Mouse (Mus musculus) granulocyte monocyte progenitor cell, adult 5-6 weeks (primary cell): ENCODE measurements around the gene Prpf38a. TPM values are rescaled to one million over a fixed set of nuclear protein-coding genes. Genes with fewer than 3 reads are reported as not detected.
A peak's percentile ranks its signal among the peaks of the same experiment; 100 is the strongest.

ENCODE experiments used
- ATAC-seq: replicated peaks from 2 replicates; pipeline ENCODE4 v1.8.0; 2016; ENCODE audit warnings: mild to moderate bottlenecking, moderate TSS enrichment, inconsistent platforms; ENCODE audit not compliant: poor library complexity, severe bottlenecking
- total RNA-seq, 2 experiments: library from RNA; stranded (forward) in 1 of 2; stranded (reverse) in 1 of 2; fragments of 200-712, 200-1000 nt in 1 of 2; fragments of >200 nt in 1 of 2; fragmentation: Nextera tagmentation in 1 of 2; gene quantifications; 2 replicates each; pipeline ENCODE4 v1.2.3; 2014 to 2017

Gene Prpf38a
- 50.4 and 78.1 TPM in 2 replicates for total RNA-seq (2014; fragmentation: Nextera tagmentation)
- total RNA-seq (2017), result 116 and 137 TPM in 2 replicates

DNA sequence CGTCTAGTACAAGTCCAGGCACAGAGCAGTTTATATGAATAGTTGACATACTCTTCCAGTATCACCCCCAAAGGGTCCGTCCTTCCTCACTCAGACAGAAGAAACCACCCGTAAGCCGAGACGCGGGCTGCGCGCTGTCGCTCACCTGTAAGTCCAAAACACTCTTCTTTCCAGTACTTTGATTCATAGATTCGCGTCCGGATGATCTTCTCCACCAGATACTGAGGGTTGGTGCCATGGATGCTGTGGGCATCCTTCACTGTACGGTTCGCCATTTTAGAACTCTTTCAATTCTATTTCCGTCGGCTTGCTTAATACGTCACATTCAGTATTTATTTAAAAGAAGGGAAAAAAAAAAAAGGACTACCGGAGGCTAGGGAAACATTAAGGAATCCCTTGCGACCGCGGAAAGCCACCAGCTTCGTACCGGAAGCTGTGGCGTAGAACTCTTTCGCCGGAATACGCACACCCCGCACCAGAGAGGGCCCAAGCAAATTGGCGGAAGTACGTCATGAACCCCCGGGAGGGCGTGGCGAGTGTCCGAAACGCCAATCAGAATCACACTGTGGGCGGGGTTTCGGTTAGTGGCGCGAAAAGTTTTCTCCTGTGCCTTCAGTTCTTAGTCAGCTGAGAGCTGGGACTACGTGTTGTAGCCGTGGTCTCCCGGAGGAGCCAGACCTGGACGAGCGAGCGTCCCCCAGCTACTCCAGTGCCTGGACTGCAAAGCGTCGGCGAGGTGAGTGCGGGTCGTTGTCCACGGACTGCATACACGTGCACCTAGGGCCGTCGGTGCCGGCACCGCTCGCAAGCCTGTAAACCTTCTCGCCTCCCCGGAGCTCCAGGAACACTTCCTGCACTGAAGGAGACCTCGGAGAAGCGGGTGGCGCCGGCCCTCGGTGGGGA is at the start of gene Prpf38a, which contains the start of gene Orc1:
TSS of gene Prpf38a (minus strand) at position 497 of the 903 bp plus-strand sequence.
TSS of gene Orc1 (plus strand) at position 584 of the 903 bp plus-strand sequence.
- peak; percentile 98 for ATAC-seq

DNA sequence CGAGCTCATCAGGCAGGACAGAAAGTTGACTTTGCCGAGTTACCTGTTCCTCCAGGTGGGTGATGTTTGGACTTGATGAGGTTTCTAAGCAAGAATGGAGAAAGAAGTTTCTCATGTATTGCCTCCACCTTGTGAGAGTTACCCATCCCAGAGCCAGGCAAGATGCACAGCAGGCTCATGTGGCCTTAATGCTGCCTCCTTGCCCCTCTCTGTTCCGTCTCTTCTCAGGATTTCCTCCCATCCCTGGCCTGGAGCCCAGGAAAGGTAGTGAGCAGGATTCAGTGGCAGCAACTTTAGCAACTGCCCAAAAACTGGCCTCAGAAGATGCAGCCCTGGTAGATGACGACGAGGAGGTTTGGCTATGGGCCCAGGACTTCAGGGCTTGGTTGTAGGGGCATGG is 47.9 kb upstream of the Prpf38a start:
- ATAC-seq, result no peak

DNA sequence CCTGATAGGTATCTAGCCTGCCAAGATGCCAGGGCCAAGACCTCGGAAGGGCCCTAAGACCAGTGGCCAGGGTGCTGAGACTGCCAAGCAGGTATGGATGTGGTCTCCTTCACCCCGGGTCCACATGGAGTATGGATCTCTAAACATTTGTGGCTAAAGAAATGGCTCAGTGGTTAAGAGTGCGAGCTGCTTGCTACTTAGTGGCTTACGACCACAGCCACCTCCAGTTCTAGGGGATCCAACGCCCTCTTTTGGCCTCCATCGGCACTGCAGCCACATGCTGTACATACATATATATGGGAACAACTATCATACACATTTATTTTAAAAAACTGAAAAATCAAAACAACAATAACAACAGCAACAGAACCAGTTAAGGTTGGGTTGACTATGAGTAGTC is 42.4 kb upstream of the Prpf38a start:
- no peak for ATAC-seq

DNA sequence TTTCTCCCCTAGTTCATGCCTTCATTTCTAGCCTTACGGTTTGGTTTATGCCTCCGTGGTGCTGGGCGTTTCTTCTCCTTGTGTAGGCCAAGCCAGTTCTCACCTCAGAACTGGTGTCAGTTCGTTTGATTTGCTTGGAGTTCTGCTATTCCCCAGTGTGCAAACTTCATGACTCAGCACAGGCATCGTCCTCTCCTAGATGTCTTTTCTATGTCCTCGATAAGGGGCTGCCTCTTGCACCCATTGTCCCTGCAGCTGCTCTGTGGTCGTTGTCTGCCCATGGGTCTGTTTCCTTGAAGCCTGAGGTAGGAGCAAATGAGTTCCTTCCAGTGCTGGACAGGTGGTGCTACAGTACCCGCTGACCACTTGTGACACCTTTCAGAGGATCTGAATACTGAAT is 41.4 kb upstream of the Prpf38a start:
- peak; percentile 17 for ATAC-seq

DNA sequence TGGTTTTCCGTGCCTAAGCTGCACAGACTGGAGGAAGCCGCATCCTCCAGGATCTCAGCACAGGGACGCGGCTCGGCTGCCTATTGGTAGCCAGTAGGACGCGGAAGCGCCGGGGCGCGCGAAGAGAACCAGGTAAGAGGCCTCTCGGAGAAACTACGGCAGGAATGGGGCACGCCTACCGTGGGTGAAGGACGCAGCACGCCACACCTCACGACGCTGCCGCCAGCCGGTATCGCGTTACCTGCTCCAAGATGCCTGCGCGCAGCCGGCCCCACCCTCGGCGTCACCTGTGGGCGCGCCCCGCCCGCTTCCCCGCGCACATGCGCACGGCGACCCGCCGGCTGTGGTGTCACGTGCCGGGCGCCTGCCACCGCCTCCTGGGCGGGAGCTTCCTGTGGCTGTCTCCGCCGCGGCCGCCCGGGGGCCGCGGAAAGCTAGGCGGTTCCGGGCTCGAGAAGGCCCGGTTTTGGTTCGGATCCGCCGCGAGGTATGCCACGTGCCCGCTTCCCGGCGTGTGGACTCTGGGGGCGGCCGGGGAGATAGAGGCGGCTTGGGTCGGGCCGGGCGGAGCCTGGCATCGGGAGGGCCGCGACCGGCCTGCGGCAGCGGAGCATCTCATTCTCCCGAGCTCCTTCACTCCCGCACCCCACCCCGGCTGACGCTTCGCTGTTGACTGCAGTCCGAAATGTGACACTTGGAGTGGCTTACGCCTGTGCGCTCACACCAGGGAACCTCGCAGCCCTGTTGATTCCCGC is 40.6 kb upstream of the Prpf38a start, which contains the start of gene Cc2d1b:
TSS of gene Cc2d1b (plus strand) at position 354 of the 755 bp plus-strand sequence.
- peak; percentile 91 for ATAC-seq

DNA sequence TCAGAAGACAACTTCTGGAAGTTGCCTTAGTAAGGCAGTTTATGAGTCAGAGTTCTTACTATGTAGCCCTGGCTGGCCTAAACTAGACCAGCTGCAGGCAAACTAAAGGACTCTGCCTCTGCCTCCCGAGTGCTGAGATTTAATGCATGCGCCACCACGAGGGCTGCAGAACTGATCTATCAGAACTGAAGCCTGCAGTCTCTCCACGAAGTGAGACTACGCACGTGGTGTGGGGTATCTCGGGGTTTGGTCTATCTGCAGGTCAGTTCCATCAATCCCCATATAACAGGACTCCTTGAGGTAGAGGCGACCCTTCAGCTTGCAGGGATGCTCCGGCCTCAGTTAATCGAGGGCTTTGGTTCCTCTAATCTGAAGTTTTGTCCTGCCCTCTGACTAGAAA is 40.0 kb upstream of the Prpf38a start:
- 0 out of 2 replicates have a peak, but pooled peaks have one; percentile 2 for ATAC-seq

DNA sequence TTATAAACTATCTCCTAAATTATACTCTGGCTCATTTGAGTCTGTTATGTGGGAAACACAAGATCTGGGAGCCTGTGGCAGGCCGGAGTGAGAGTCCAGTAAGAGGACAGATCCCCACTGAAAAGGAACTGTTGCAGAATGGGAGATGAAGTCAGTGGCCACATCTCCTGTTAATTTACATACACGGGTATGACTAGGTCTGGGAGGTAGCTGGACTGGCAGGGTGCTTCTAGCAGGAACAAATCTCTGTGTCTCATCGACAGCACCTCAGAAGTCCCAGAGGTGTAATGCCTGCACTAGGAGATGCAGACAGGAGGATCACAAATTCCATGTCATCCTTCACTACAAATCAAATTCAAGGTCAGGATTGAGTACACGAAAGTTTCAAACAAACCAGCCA is 39.5 kb upstream of the Prpf38a start:
- ATAC-seq, result no peak

DNA sequence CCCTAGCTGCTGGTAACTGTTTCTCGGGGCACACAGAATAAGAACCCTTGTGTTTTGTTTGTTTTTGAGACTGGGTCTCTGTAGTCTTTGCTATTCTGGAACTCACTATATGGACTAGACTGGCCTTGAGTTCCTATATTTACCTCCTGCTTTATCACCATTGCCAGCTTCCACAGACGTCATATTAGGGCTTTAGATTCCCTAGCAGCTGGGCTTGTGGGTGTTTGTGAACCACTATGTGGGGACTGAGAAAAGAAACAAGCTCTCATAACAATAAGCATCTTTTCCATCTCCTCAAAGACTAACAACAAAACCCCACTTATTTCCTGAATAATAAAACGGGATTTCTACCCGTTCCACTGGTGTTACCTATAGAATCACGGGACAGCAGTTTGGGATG is 31.8 kb upstream of the Prpf38a start:
- no peak for ATAC-seq

DNA sequence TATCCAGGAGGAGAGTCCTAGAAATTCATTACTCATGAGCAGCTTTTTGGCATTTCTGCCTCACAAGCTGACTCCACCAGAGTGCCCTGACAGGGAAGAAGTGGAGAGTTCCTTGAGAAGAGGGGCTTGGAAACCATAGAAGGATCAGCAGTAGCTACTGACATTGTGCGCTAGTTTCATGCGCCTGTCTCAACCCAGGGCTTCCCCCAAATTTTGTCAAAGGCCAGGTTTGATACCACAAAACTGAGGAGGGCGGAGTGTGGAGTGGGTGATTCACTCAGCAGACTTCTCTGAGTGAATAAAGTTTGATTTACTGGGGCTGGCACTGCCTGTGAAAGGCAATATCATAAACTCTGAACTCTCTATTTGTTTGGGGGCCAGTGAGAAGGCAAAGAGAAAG is 29.5 kb upstream of the Prpf38a start:
- ATAC-seq, result no peak

DNA sequence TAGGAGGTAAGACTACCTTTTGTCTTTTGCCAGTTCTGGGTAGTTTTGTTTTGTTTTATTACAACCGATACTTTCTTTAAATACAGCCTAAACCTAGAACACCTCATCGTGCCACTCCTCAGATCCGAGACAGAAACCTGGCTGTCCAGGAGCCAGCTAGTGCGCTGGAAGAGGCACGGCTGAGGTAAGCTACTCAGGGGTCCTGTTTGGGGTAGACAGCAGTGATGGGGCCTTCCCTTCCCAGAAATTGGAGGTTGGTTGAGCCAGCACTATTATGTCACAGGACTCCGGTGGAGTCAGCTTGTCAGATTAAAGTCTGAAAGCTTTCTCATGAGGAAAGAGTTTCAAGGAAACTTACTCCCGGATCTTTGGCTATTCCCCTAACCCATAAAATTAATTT is 22.7 kb upstream of the Prpf38a start:
- ATAC-seq, result no peak

DNA sequence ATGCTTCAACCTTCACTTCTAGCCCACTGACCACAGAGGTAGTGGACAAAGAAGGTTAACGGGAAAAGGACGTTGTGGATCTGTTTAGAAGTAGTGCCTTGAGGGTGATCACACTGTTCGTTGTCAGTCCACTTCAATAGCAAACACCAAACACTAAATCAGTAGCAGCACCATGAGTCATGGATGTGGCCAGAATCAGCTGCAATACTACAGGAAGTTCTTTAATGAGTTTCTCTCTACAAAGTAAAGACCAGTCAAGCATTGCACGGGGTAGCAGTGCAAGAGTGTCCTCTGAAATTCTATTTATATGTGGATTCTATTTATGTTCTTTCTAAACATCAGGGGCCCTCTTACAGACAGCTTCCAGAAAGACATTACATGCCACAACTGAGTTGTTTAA is 19.2 kb upstream of the Prpf38a start:
- no peak for ATAC-seq

DNA sequence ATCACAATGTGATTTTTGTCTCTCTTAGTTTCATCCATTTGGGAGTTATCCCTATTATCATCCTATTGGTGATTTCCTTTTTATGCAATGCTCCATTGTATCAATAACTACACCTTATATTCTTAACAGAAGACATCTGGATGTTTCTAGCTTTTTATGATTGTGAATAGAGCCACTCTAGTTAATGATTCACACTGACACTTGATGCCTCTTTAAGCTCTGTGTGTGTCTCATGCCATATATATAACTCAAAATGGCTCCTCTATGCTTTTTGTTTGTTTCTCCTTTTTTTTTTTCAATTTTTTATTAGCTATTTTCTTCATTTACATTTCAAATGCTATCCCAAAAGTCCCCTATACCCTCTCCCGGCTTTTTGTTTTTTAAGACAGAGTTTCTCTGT is 16.6 kb upstream of the Prpf38a start:
- ATAC-seq, result no peak

DNA sequence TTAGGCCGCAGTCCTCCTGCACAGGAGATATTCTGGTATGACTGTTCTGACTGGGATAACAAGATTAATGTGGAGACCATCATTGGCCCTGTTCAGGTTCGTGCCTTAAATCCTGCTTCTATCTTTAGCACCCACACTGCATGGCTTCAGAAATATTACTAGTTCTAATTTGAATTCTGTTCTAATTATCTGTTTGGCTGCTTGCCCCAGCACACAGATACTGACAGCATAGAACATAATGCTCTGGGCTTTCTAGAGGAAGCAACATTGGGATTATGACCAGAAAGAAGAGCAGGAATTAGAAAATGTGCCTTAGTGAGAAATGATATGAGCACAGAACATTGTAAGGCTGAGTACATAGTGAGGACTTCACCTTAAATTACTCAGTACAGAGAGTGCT is 14.2 kb upstream of the Prpf38a start:
- ATAC-seq, result no peak

DNA sequence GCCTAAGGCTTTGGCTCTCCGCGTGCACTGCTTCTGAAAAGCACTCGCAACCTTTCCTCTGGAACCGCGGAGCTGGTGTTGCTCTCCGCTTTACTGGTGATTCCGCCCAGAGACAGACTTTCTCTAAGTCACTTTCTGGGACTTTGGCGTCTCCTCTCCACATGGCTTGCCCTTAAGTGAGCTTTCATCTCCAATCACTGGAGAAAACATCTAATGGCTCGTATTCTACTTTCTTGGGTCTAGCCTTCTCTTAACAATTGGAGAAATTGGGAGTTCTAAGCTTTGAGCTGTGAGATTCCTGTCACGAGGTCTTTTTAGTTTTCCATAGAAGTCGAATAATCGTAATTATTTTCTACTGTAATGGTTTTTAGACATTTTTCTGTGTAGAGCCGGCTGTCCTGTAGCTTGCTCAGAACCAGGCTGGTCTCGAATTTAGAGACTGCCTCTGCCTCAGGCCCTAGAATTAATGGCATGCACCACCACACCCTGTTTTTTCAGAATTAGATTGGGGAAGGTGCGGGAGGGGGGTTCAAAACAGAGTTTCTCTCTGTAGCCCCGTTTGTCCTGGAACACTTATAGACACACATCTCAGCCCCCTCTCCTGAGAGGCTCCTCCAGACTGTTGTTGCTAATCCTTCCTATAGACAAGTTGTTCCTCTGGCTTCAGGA is 741 bp upstream of the Prpf38a start:
- no peak for ATAC-seq

DNA sequence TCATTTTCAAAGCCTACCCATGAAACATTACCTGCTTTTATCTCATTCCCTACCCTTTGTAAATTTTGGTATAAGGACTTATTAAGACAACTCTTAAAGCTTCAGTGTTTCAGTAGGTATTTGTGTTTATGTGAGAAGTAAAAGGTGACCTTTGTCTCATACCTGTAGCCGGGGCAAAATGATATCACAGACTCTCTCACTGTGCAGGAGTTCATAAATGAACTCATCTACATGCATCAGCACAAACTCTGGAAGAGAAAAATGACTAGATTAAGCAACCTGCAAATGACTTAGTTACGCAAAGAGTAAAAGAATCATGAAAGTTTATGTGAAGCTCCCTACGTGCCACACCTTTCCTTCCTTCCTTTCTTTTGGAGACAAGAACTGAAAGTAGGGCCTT is 6.5 kb downstream of the Prpf38a start:
- no peak for ATAC-seq

DNA sequence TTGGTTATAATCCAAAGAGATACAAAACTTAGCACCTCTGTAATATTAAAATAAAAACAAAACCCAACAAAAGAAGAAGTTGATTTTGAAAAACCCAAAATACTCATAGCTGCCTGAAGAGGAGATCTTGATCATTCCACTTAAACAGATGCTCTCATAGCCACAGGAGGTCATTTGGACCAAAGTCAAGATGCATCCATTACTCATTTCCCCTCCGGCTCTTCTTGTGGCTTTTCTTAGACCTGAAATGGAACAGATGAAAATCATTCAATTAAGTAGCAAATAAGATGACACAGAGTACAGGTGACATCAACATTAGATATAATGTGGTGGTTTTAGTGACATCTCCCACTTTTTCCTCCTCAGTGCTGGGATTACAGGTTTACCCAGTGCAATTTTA is 14.1 kb downstream of the Prpf38a start:
- ATAC-seq, result no peak

DNA sequence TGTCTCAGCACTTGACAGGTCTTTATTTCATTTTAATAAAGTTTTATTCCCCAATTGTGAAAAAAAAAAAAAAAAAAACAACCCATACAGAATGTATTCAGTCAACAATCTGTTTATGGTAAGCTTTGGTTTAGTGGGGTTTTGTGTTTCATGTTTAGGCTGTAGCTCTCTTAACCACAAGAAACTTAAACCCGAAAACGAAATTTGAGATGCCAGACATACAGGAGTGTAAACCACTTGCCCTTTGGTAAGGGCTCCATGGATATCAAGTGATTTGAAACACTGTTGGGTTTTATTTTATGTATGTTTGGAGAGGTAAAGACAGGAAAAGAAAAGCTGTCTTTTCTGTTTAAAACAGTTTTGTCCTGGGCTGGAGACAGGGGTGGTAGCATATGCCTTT is 39.4 kb downstream of the Prpf38a start:
- ATAC-seq, result no peak
